Mouse (Mus musculus): ENCODE measurements around the gene Hspa5. TPM values are rescaled to one million over a fixed set of nuclear protein-coding genes. Genes with fewer than 3 reads are reported as not detected.
A peak's percentile ranks its signal among the peaks of the same experiment; 100 is the strongest.
"Not testable (repeated sequence)": the region's sequence is repeated elsewhere in the genome, so short reads cannot be mapped to it uniquely, and the experiment has no call there.

Hspa5 gene
- polyA plus RNA-seq, 1 experiment from 2014 or later, result 771 TPM

GRCm38 (mm10) chr2:34799357-34800256, 27.8 kb downstream of the Hspa5 start, which contains the start of gene Rabepk:
TSS of gene Rabepk (minus strand) at chr2:34799912.
- H3K9ac ChIP-seq, result peak within 1 kb of the TSS; percentile 57
- H3K27me3 ChIP-seq, result no peaks in the 10 kb centered on the region
- H3K9me3 ChIP-seq (replicated peaks), result no peaks in the 10 kb centered on the region
- peak within 1 kb of the TSS; percentile 75 for H3K4me2 ChIP-seq (replicated peaks)
- peak; percentile 72 for ATAC-seq (ENCODE audit: insufficient number of reproducible peaks, low FRiP score, low TSS enrichment, low read depth)
- 3% methylated on average over 44 of the region's 44 CpGs for WGBS
- peak within 1 kb of the TSS; percentile 73 for H3K4me3 ChIP-seq (replicated peaks)
- H3K36me3 ChIP-seq, result peaks cover 7% of the 10 kb centered on the region
- peaks cover 26% of the 10 kb centered on the region for H3K4me1 ChIP-seq
- peak within 1 kb of the TSS; percentile 88 for H3K27ac ChIP-seq (replicated peaks)

DNA sequence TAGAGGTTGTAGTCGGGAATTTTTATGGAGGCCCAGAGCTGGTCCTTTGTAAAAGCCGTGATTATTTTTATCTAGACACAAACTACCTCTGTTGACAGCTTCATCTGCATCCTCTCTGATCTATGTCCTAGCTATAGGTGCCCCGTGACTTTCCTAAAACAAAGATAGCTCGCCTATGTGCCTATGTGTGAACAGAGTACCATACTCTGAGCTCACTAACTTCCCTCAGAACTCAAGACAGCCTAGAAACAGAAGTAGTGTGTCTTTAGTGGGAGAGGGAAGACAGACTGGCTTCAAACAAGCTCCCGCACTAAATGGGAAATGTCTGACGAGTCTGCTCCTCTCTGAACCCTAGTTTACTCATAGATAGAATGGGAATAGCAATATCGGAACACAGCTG, 28.6 kb downstream of the Hspa5 start:
- WGBS, result 78% methylated on average over 7 of the region's 7 CpGs
- H3K27me3 ChIP-seq, result no peaks in the 10 kb centered on the region
- H3K4me3 ChIP-seq (replicated peaks), result peak overlapping the region; percentile 73
- no peak overlapping the region for H3K9ac ChIP-seq
- peaks cover 29% of the 10 kb centered on the region for H3K4me1 ChIP-seq
- H3K36me3 ChIP-seq, result peaks cover 4% of the 10 kb centered on the region; the same call in 1 of the 2 replicates
- H3K27ac ChIP-seq (replicated peaks), result peak overlapping the region; percentile 88
- H3K4me2 ChIP-seq (replicated peaks), result peak overlapping the region; percentile 75
- H3K9me3 ChIP-seq (replicated peaks), result no peaks in the 10 kb centered on the region
- ATAC-seq (ENCODE audit: insufficient number of reproducible peaks, low FRiP score, low TSS enrichment, low read depth), result no peak

DNA sequence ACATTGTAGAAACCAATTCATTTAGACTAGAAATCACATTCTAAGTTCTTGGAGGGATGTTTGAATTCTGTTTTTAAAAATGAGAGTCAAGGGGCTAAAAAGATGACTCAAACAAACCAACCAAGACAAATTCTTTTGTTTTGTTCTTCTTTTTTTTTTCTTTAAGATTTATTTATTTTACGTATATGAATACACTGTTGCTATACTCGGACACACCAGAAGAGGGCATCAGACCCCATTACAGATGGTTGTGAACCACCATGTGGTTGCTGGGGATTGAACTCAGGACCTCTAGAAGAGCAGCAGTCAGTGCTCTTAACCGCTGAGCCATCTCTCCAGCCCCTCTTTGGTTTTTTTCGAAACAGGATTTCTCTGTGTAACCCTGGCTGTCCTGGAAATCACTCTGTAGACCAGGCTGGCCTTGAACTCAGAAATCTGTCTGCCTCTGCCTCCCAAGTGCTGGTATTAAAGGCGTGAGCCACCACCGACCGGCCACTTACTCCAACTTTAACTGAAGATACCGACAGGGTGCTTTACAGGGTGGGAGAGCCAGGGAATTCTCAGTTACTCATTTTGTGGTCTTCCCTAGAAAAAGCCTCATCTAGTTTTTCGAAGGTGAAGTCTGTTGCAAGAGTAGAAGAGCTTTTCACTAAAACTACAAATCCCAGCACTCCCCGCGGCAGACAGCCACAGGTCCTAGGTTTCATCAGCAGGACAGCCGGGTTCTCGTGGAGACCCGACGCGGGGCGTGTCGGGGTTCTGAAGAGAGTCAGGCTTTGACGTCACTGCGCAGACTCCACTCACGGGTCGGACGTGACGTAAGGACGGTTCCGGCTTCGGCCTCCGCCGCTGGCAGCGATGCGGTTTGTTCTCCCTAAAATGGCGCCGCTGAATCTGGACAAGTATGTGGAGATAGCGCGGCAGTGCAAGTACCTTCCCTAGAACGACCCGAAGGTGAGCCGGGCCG, 30.0 kb downstream of the Hspa5 start:
- Histone ChIP-seq H3K4me2 (replicated peaks) (peak overlapping the region; percentile 42), H3K9me3 (replicated peaks) (no peaks in the 10 kb centered on the region), H3K4me3 (replicated peaks) (peak overlapping the region; percentile 70), H3K27me3 (no peaks in the 10 kb centered on the region), H3K9ac (peak overlapping the region; percentile 85), H3K27ac (replicated peaks) (peak overlapping the region; percentile 94), H3K36me3 (peaks cover 13% of the 10 kb centered on the region; the same call in 1 of the 2 replicates), H3K4me1 (peaks cover 29% of the 10 kb centered on the region)
- peak; percentile 97 for ATAC-seq (ENCODE audit: insufficient number of reproducible peaks, low FRiP score, low TSS enrichment, low read depth)
- WGBS, result 4% methylated on average over 39 of the region's 39 CpGs

GRCm38 (mm10) chr2:34802565-34803245, 30.9 kb downstream of the Hspa5 start:
- Histone ChIP-seq H3K36me3 (peaks cover 16% of the 10 kb centered on the region; the same call in 1 of the 2 replicates), H3K9ac (peak overlapping the region; percentile 85), H3K4me3 (replicated peaks) (peak overlapping the region; percentile 70), H3K4me1 (peaks cover 29% of the 10 kb centered on the region), H3K27ac (replicated peaks) (peak overlapping the region; percentile 94), H3K4me2 (replicated peaks) (peak overlapping the region; percentile 59)
- whole genome bisulfite sequencing, result under 1% methylated on average over 30 of the region's 32 CpGs
- not testable (repeated sequence) for H3K27me3 ChIP-seq; H3K9me3 ChIP-seq (replicated peaks)
- 0 out of 2 replicates have a peak, but pooled peaks have one; percentile 9 for ATAC-seq (ENCODE audit: insufficient number of reproducible peaks, low FRiP score, low TSS enrichment, low read depth)

DNA sequence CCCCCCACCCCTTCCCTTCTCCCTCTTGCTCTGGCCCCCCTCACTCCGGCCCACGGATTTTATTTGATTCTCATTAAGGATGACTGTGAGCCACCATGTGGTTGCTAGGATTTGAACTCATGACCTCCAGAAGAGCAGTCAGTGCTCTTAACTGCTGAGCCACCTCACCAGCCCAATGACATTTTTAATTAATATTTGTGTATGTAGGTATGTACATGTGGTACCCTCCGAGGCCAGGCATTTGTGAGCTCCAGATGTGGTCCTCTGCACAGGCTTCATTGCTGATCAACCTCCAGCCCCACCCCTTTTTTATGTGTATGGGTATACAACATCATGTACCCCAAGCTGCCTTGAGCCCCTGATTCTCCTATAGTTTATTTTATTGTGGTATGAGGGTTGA, 32.0 kb downstream of the Hspa5 start:
- Histone ChIP-seq H3K9ac (no peak overlapping the region), H3K9me3 (replicated peaks) (no peaks in the 10 kb centered on the region), H3K4me1 (peaks cover 24% of the 10 kb centered on the region), H3K4me3 (replicated peaks) (peak overlapping the region; percentile 24), H3K36me3 (peaks cover 23% of the 10 kb centered on the region), H3K4me2 (replicated peaks) (peak overlapping the region; percentile 42), H3K27ac (replicated peaks) (no peak overlapping the region), H3K27me3 (no peaks in the 10 kb centered on the region)
- 57% methylated on average over 3 of the region's 3 CpGs for WGBS
- ATAC-seq (ENCODE audit: insufficient number of reproducible peaks, low FRiP score, low TSS enrichment, low read depth), result no peak

DNA sequence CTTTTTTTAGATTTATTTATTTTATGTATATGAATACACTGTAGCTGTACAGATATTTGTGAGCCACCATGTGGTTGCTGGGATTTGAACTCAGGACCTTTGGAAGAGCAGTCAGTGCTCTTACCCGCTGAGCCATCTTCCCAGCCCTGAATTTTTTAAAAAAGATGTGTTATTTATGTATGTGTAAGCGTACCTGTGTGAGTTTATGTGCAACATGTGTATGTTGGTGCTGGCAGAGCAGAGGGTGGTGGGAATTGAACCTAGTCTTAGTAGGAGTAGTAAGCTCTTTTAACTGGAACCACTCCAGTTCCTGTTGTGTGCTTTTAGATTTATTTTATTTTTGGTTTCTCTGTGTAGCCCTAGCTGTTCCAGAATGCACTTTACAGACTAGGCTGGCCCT, 32.4 kb downstream of the Hspa5 start:
- H3K4me3 ChIP-seq (replicated peaks), result no peak overlapping the region
- H3K36me3 ChIP-seq, result peaks cover 27% of the 10 kb centered on the region
- no peaks in the 10 kb centered on the region for H3K9me3 ChIP-seq (replicated peaks)
- H3K4me2 ChIP-seq (replicated peaks), result peak overlapping the region; percentile 42; the same call in 1 of the 2 replicates
- H3K4me1 ChIP-seq, result peaks cover 20% of the 10 kb centered on the region
- no peak overlapping the region for H3K27ac ChIP-seq (replicated peaks)
- WGBS, result 93% methylated on average over 2 of the region's 2 CpGs
- ATAC-seq (ENCODE audit: insufficient number of reproducible peaks, low FRiP score, low TSS enrichment, low read depth), result no peak
- no peak overlapping the region for H3K9ac ChIP-seq
- H3K27me3 ChIP-seq, result no peaks in the 10 kb centered on the region

DNA sequence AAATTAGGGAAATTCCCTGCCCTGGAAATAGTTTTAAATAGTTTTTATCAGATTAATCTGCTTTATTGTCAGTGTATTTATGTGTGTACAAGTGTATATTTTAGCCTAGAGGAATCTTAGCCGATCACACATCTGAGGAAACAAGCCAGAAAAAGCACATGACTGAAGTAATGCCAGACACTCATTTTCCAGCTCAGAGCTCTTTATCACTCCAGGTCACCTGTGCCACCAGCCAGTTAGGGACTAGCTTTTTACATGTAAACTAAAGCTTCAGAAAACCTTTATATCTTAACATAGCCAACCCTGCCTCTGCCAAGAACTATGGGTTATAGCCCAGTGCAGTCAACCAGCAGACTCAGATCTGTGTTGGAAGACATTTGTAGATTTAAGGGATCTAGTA, 33.0 kb downstream of the Hspa5 start:
- Histone ChIP-seq H3K36me3 (peaks cover 32% of the 10 kb centered on the region), H3K4me1 (peaks cover 18% of the 10 kb centered on the region), H3K9me3 (replicated peaks) (no peaks in the 10 kb centered on the region), H3K9ac (no peak overlapping the region), H3K4me2 (replicated peaks) (no peak overlapping the region), H3K27ac (replicated peaks) (no peak overlapping the region), H3K27me3 (no peaks in the 10 kb centered on the region), H3K4me3 (replicated peaks) (no peak overlapping the region)
- 62% methylated on average over 1 of the region's 1 CpGs for WGBS
- ATAC-seq (ENCODE audit: insufficient number of reproducible peaks, low FRiP score, low TSS enrichment, low read depth), result no peak

GRCm38 (mm10) chr2:34805364-34805950, 33.7 kb downstream of the Hspa5 start:
- Histone ChIP-seq H3K4me1 (peaks cover 12% of the 10 kb centered on the region), H3K27me3 (no peaks in the 10 kb centered on the region), H3K36me3 (peaks cover 35% of the 10 kb centered on the region), H3K9ac (no peak overlapping the region), H3K4me3 (replicated peaks) (no peak overlapping the region), H3K27ac (replicated peaks) (no peak overlapping the region), H3K9me3 (replicated peaks) (no peaks in the 10 kb centered on the region), H3K4me2 (replicated peaks) (no peak overlapping the region)
- 95% methylated on average over 10 of the region's 10 CpGs for WGBS
- ATAC-seq (ENCODE audit: insufficient number of reproducible peaks, low FRiP score, low TSS enrichment, low read depth), result no peak

GRCm38 (mm10) chr2:34808057-34808456, 36.3 kb downstream of the Hspa5 start:
- 82% methylated on average over 2 of the region's 2 CpGs for WGBS
- Histone ChIP-seq H3K36me3 (peaks cover 58% of the 10 kb centered on the region), H3K9ac (no peak overlapping the region), H3K9me3 (replicated peaks) (no peaks in the 10 kb centered on the region), H3K4me2 (replicated peaks) (no peak overlapping the region), H3K27ac (replicated peaks) (no peak overlapping the region), H3K4me1 (peaks cover 11% of the 10 kb centered on the region), H3K27me3 (no peaks in the 10 kb centered on the region), H3K4me3 (replicated peaks) (no peak overlapping the region)
- ATAC-seq (ENCODE audit: insufficient number of reproducible peaks, low FRiP score, low TSS enrichment, low read depth), result no peak

- 0 out of 2 replicates have a peak, but pooled peaks cover 3% of the 10 kb centered on the region for H3K4me1 ChIP-seq
- H3K9me3 ChIP-seq (replicated peaks), result no peaks in the 10 kb centered on the region
- peaks cover 70% of the 10 kb centered on the region for H3K36me3 ChIP-seq
- no peak overlapping the region for H3K4me2 ChIP-seq (replicated peaks)
- no peaks in the 10 kb centered on the region for H3K27me3 ChIP-seq
- no peak overlapping the region for H3K9ac ChIP-seq
- 90% methylated on average over 1 of the region's 1 CpGs for WGBS
- ATAC-seq (ENCODE audit: insufficient number of reproducible peaks, low FRiP score, low TSS enrichment, low read depth), result no peak
- no peak overlapping the region for H3K27ac ChIP-seq (replicated peaks)
- H3K4me3 ChIP-seq (replicated peaks), result no peak overlapping the region
Observed at GRCm38 (mm10) chr2:34809568-34809967, 37.8 kb downstream of the Hspa5 start.

Data from embryonic facial prominence, embryonic 15.5 days (tissue).